ENCODE assay signal across 8 mouse cellular contexts in the genomic region with DNA sequence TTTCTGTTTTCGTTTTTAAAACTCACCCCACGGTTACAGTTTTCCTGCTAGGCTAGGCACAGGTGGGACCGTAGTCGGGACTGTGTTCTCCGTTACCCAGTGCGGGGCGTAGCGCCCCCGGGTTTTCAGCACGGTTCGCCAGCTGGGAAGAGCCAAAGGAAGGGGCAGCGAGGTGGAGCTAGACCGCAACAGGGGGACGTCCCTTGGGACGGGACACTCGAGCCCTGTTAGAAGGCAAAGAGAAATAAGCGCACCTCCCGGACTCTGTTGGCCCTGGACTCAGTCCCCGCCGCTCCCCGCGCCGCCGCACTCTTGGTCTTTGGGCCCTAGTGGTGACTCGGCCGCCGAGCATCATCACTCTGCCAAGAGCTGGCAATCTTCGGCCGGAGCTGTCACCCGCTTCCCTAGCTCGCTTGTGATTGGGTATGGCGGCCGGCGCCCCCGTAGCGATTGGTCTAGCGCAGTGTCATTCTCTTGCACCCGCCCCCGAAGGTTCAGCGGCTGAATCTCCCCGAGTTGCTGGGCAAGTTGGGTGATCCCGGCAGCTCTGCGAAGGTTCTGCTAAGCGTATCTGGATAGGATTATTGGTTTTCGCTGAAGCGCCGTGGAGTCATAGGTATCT. TPM values are rescaled to one million over a fixed set of nuclear protein-coding genes. Genes with fewer than 3 reads are reported as not detected.
DNase-seq lines count a peak whose midpoint lies in the region; ATAC-seq and TF ChIP-seq lines count a peak whose summit lies in the region.

Gene Slc46a3, minus strand, starts transcription at position 361 of the 622 bp plus-strand sequence.

- peak; percentile 44; the same call in 1 of the 2 replicates for TF ChIP-seq POLR2A in lung, adult 2 months (IDR thresholded peaks at IDR 0.05; ENCODE audit: borderline replicate concordance, extremely low read depth, low read depth, low read length)

- peak; percentile 99 for ATAC-seq in forebrain, embryonic 15.5 days (replicated peaks)
- ATAC-seq in neutrophil, adult 5-6 weeks (ENCODE audit: extremely low read depth, insufficient number of reproducible peaks, low FRiP score, poor library complexity, severe bottlenecking) = peak; percentile 86

- H3K36me3 ChIP-seq in forebrain, embryonic 15.5 days = no peaks in the 10 kb centered on the region

- intact Hi-C loops in heart, postnatal 25 days (cut with DNase I) = no loop called here

- DNase-seq in ES-CJ7 (ENCODE audit: low read depth, low spot score) = peak; percentile 91
- peak; percentile 97 for DNase-seq in cerebellum, adult 11 months
- peak; percentile 94 for DNase-seq in heart, postnatal 25 days (ENCODE audit: low spot score)
- DNase-seq in layer of hippocampus, adult 18-20 months (ENCODE audit: low spot score in 2 of 2) = peak; percentile 92 to 97
- peak; percentile 96 for DNase-seq in lung, adult 2 months
- DNase-seq in thymus, adult 18-20 months = peak; percentile 84 to 85

- H3K4me3 ChIP-seq in forebrain, embryonic 15.5 days = peak within 1 kb of the TSS; percentile 79
- peak within 1 kb of the TSS; percentile 80 for H3K4me3 ChIP-seq in lung, adult 2 months (replicated peaks; ENCODE audit: extremely low read depth, low read depth, low read length)

- TF ChIP-seq CTCF in lung, adult 2 months (IDR thresholded peaks at IDR 0.05; ENCODE audit: insufficient read depth, low read length) = no peak

- H3K9ac ChIP-seq in forebrain, embryonic 15.5 days (replicated peaks) = peak within 1 kb of the TSS; percentile 58

- H3K27ac ChIP-seq in forebrain, embryonic 15.5 days (replicated peaks) = no peak within 1 kb of the TSS

- under 1% methylated on average over 47 of the region's 47 CpGs for WGBS in forebrain, embryonic 15.5 days
- under 1% methylated on average over 47 of the region's 47 CpGs for WGBS in lung, adult 2 months

- peaks cover 16% of the 10 kb centered on the region for H3K4me1 ChIP-seq in forebrain, embryonic 15.5 days
- peaks cover 3% of the 10 kb centered on the region for H3K4me1 ChIP-seq in lung, adult 2 months (ENCODE audit: control insufficient read depth, insufficient read depth, low read length)

- no peaks in the 10 kb centered on the region for H3K9me3 ChIP-seq in forebrain, embryonic 15.5 days

- peaks cover 10% of the 10 kb centered on the region for H3K27me3 ChIP-seq in forebrain, embryonic 15.5 days

- peak within 1 kb of the TSS; percentile 98 for H3K4me2 ChIP-seq in forebrain, embryonic 15.5 days (replicated peaks)

RNA-seq across cellular contexts. Expression of gene Slc46a3, which starts in this region (rescaled TPM):
- 3.7 and 4.1 TPM in 2 replicates for polyA plus RNA-seq in forebrain, embryonic 15.5 days (2015; fragmentation: Nextera tagmentation; extraction: Ambion mirVana)
- 10 to 100 TPM; 11.7 to 12.7 TPM for total RNA-seq in heart, postnatal 25 days (2021)
- total RNA-seq in layer of hippocampus, adult 18-20 months (2021) = 1 to 10 TPM; 8.3 to 8.5 TPM
- 41.4 and 46.5 TPM in 2 replicates for polyA plus RNA-seq in lung, adult 2 months (2012; rRNA removed)
- 10.2 and 16.6 TPM in 2 replicates for total RNA-seq in neutrophil, adult 5-6 weeks (2017)
